Mouse (Mus musculus) G1E (cell line): ENCODE data around the gene Clec12b. TPM values are rescaled to one million over a fixed set of nuclear protein-coding genes. Genes with fewer than 3 reads are reported as not detected.

ENCODE experiments used
- ATAC-seq: 2 replicates; pipeline ENCODE4 v1.8.0; 2016; ENCODE audit warnings: mild to moderate bottlenecking; ENCODE audit not compliant: insufficient number of reproducible peaks, poor library complexity, low FRiP score, severe bottlenecking; ENCODE audit errors: extremely low read depth
- DNase-seq: peaks from one replicate; pipeline ENCODE4 v3.0.0; 2012; ENCODE audit warnings: low spot score
- H3K27me3 ChIP-seq: 2 replicates; pipeline ENCODE4 v1.6.1; 2012; ENCODE audit warnings: mild to moderate bottlenecking, low read length, inconsistent platforms; ENCODE audit not compliant: insufficient read depth
- H3K36me3 ChIP-seq: replicated peaks from 2 replicates; pipeline ENCODE3; 2012; ENCODE audit warnings: mild to moderate bottlenecking, inconsistent platforms
- H3K4me1 ChIP-seq: 2 replicates; pipeline ENCODE4 v1.6.1; 2012; ENCODE audit warnings: low read depth, low read length, inconsistent platforms, mixed read lengths; ENCODE audit not compliant: insufficient read depth
- H3K4me3 ChIP-seq: 2 replicates; pipeline ENCODE4 v1.5.1; 2012; ENCODE audit warnings: low read depth, mild to moderate bottlenecking, inconsistent platforms, low read length, moderate library complexity, mixed read lengths
- H3K9me3 ChIP-seq: replicated peaks from 2 replicates; pipeline ENCODE4 v1.6.1; 2012; ENCODE audit warnings: inconsistent platforms
- CTCF ChIP-seq: IDR thresholded peaks from 2 replicates; pipeline ENCODE4 v1.5.1; 2012; ENCODE audit warnings: low read depth, low read length, inconsistent platforms, mixed read lengths
- GATA1 ChIP-seq: IDR thresholded peaks from 2 replicates; pipeline ENCODE4 v1.6.1; 2012; ENCODE audit warnings: borderline replicate concordance, low read length, inconsistent platforms, mixed read lengths
- GATA2 ChIP-seq: IDR thresholded peaks from 2 replicates; pipeline ENCODE4 v1.6.1; 2012; ENCODE audit warnings: low read depth, low read length, inconsistent platforms, borderline replicate concordance
- POLR2AphosphoS5 ChIP-seq: IDR thresholded peaks from 2 replicates; pipeline ENCODE4 v1.6.1; 2012; ENCODE audit warnings: low read depth, low read length, inconsistent platforms; ENCODE audit not compliant: insufficient replicate concordance
- TAL1 ChIP-seq: conservative IDR thresholded peaks from 2 replicates; pipeline ENCODE4 v1.6.1; 2012; ENCODE audit warnings: low read depth, low read length, inconsistent platforms, mixed read lengths
- polyA plus RNA-seq: library from polyadenylated mRNA; stranded (reverse); fragments of >175 nt; gene quantifications from 2 replicates; pipeline ENCODE4 v1.2.3, GENCODE M21; 2012
- total RNA-seq, 2 experiments: library from RNA; stranded (forward) in 1 of 2; stranded (reverse) in 1 of 2; fragments of 200-1000 nt in 1 of 2; fragments of >200 nt in 1 of 2; fragmentation: Nextera tagmentation in 1 of 2; gene quantifications; 2 replicates each; pipeline ENCODE4 v1.2.3; 2014 to 2017

Gene Clec12b
- total and polyA plus RNA-seq, 3 experiments = 0.11 TPM; not detected in 2

- no peak overlapping the region for H3K4me3 ChIP-seq
- H3K4me1 ChIP-seq = no peaks in the 10 kb centered on the region
- no peaks in the 10 kb centered on the region for H3K27me3 ChIP-seq
- TF ChIP-seq TAL1 = no peak
- TF ChIP-seq CTCF = no peak
- TF ChIP-seq GATA1 = no peak
- no peak for TF ChIP-seq GATA2
- no peak for TF ChIP-seq POLR2AphosphoS5
- DNase-seq (no peak), ATAC-seq (no peak)
- no peaks in the 10 kb centered on the region for H3K36me3 ChIP-seq
- H3K9me3 ChIP-seq = no peaks in the 10 kb centered on the region
Measured at GRCm38 (mm10) chr6:129402404-129402803, 16.7 kb upstream of the Clec12b start.

- no peaks in the 10 kb centered on the region for H3K36me3 ChIP-seq
- TF ChIP-seq GATA2 (no peak), POLR2AphosphoS5 (no peak), TAL1 (no peak), GATA1 (no peak), CTCF (no peak)
- no peak overlapping the region for H3K4me3 ChIP-seq
Measured at GRCm38 (mm10) chr6:129399945-129400344, 14.3 kb upstream of the Clec12b start.

GRCm38 (mm10) chr6:129396997-129397396 is 11.3 kb upstream of the Clec12b start, which contains the start of gene Clec1b:
Gene Clec1b (plus strand): TSS chr6:129397297.
- H3K4me3 ChIP-seq = no peak within 1 kb of the TSS
- no peaks in the 10 kb centered on the region for H3K36me3 ChIP-seq
- H3K4me1 ChIP-seq = no peaks in the 10 kb centered on the region
- ATAC-seq (no peak), DNase-seq (no peak)
- no peaks in the 10 kb centered on the region for H3K9me3 ChIP-seq
- no peak for TF ChIP-seq TAL1
- no peak for TF ChIP-seq CTCF
- no peak for TF ChIP-seq GATA2
- no peak for TF ChIP-seq POLR2AphosphoS5
- no peak for TF ChIP-seq GATA1
- no peaks in the 10 kb centered on the region for H3K27me3 ChIP-seq

More at GRCm38 (mm10) chr6:129399945-129400344, 14.3 kb upstream of the Clec12b start:
- ATAC-seq = no peak
- no peaks in the 10 kb centered on the region for H3K4me1 ChIP-seq
- H3K9me3 ChIP-seq = no peaks in the 10 kb centered on the region
- H3K27me3 ChIP-seq = no peaks in the 10 kb centered on the region
- no peak for DNase-seq

- Histone ChIP-seq H3K9me3 (no peaks in the 10 kb centered on the region), H3K36me3 (no peaks in the 10 kb centered on the region), H3K27me3 (no peaks in the 10 kb centered on the region), H3K4me1 (no peaks in the 10 kb centered on the region), H3K4me3 (no peak overlapping the region)
- TF ChIP-seq GATA2 (no peak), TAL1 (no peak)
- ATAC-seq = no peak
- no peak for DNase-seq
Measured at GRCm38 (mm10) chr6:129393732-129394131, 8.1 kb upstream of the Clec12b start.

- no peak for DNase-seq
Measured at GRCm38 (mm10) chr6:129393087-129393720, 7.5 kb upstream of the Clec12b start.

GRCm38 (mm10) chr6:129385000-129385399 is 674 bp downstream of the Clec12b start:
- no peak for DNase-seq
- no peak overlapping the region for H3K4me3 ChIP-seq
- TF ChIP-seq CTCF = no peak
- TF ChIP-seq GATA1 = no peak
- no peaks in the 10 kb centered on the region for H3K4me1 ChIP-seq
- H3K36me3 ChIP-seq = no peaks in the 10 kb centered on the region
- H3K27me3 ChIP-seq = no peaks in the 10 kb centered on the region
- no peak for ATAC-seq
- no peaks in the 10 kb centered on the region for H3K9me3 ChIP-seq

More at GRCm38 (mm10) chr6:129393087-129393720, 7.5 kb upstream of the Clec12b start:
- TF ChIP-seq TAL1 (no peak), GATA2 (no peak), CTCF (no peak), GATA1 (no peak), POLR2AphosphoS5 (no peak)
- no peaks in the 10 kb centered on the region for H3K9me3 ChIP-seq
- H3K4me1 ChIP-seq = no peaks in the 10 kb centered on the region
- no peaks in the 10 kb centered on the region for H3K36me3 ChIP-seq
- no peak for ATAC-seq
- H3K27me3 ChIP-seq = no peaks in the 10 kb centered on the region
- H3K4me3 ChIP-seq = no peak overlapping the region

GRCm38 (mm10) chr6:129383466-129383865 is 2.2 kb downstream of the Clec12b start:
- Histone ChIP-seq H3K4me1 (no peaks in the 10 kb centered on the region), H3K36me3 (no peaks in the 10 kb centered on the region), H3K27me3 (no peaks in the 10 kb centered on the region), H3K4me3 (no peak overlapping the region), H3K9me3 (no peaks in the 10 kb centered on the region)
- no peak for DNase-seq
- no peak for ATAC-seq
- TF ChIP-seq GATA1 (no peak), POLR2AphosphoS5 (no peak), GATA2 (no peak), CTCF (no peak), TAL1 (no peak)
